ENCODE assay signal across 9 mouse cellular contexts in the genomic region with DNA sequence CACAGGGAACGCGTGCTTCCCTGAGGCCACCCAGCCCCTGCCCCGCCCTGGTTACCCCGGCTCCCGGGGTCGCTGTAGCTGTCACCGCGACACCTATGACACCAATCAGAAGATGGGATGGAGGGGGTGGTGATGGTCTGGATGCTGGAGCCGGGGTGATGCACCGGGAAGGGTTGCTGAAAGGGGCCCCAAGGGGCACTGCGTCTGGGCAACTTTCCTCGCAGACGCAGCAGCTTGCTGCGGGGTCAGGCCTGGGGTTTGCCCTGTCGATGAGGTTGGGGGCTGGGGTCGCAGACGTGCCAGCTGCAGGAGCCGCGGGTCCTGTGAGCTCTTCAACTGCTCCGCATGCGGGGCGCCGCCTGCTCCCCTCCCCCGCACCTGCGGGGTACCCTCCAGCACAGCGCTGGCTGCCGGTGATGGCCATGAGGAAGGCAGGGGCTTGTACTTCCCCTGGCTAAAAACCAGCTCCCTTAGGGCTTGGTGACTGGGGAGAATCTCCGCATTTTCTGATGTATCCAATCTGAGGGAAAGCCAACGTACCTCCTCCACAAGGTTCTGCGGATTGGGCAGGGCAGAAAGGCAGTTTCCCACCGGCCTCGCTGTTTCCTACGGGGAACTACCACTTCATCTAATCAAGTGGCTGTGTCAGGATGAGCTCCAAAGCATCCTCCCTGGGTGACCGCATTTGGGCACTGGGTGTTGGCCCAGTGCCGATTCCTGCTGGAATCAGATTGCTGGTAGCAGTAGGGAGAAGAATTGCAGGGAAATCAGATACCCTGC. TPM values are rescaled to one million over a fixed set of nuclear protein-coding genes. Genes with fewer than 3 reads are reported as not detected.
A peak's percentile ranks its signal among the peaks of the same experiment; 100 is the strongest.
DNase-seq lines count a peak whose midpoint lies in the region; ATAC-seq and TF ChIP-seq lines count a peak whose summit lies in the region.
"Had no signal": no experiment of that assay in that cellular context is flagged by ENCODE, and none has a peak within 500 bp of the region (broad histone marks: within the 10 kb centered on the region; RNA-seq: fewer than 3 reads in every experiment).

No protein-coding gene starts in this region.

- no peak for TF ChIP-seq CTCF in embryonic fibroblast, embryonic 13.5 days (IDR thresholded peaks at IDR 0.05; ENCODE audit: borderline replicate concordance, insufficient read depth, low read length)

- H3K4me1 ChIP-seq in heart, embryonic 12.5 days (replicated peaks) = peaks cover 8% of the 10 kb centered on the region; the same call in 1 of the 2 replicates
- no peaks in the 10 kb centered on the region for H3K4me1 ChIP-seq in embryonic fibroblast, embryonic 13.5 days (ENCODE audit: control insufficient read depth, insufficient read depth, low read length)
- peaks cover 14% of the 10 kb centered on the region for H3K4me1 ChIP-seq in kidney, embryonic 15.5 days
- H3K4me1 ChIP-seq in limb, embryonic 15.5 days = peaks cover 15% of the 10 kb centered on the region

- DNase-seq in heart, postnatal 10 days = no peak
- DNase-seq in adrenal gland, postnatal 10 days = peak; percentile 29
- peak; percentile 62 for DNase-seq in right cerebral cortex, postnatal 14 days
- no peak for DNase-seq in gastrocnemius, postnatal 36 days

- intact Hi-C loops in heart, postnatal 10 days (cut with DNase I) = no loop called here
- intact Hi-C loops in gastrocnemius, postnatal 36 days (cut with DNase I) = no loop called here

- H3K9ac ChIP-seq in heart, embryonic 12.5 days = peak overlapping the region; percentile 40
- peak overlapping the region; percentile 33 for H3K9ac ChIP-seq in kidney, embryonic 15.5 days
- H3K9ac ChIP-seq in limb, embryonic 15.5 days = peak overlapping the region; percentile 3; the same call in 1 of the 2 replicates

- no peaks in the 10 kb centered on the region for H3K36me3 ChIP-seq in heart, embryonic 12.5 days
- H3K36me3 ChIP-seq in kidney, embryonic 15.5 days = no peaks in the 10 kb centered on the region
- no peaks in the 10 kb centered on the region for H3K36me3 ChIP-seq in limb, embryonic 15.5 days
- H3K36me3 ChIP-seq: G1E had no signal

- no peak for TF ChIP-seq POLR2A in embryonic fibroblast, embryonic 13.5 days (IDR thresholded peaks at IDR 0.05; ENCODE audit: low read depth, low read length)

- ATAC-seq in heart, embryonic 12.5 days (ENCODE audit: insufficient number of reproducible peaks, low FRiP score) = peak; percentile 45; the same call in 1 of the 2 replicates
- ATAC-seq in kidney, embryonic 15.5 days (replicated peaks; ENCODE audit: low FRiP score) = peak; percentile 73
- ATAC-seq in limb, embryonic 15.5 days (ENCODE audit: insufficient number of reproducible peaks, low FRiP score, low TSS enrichment, low read depth) = 0 out of 2 replicates have a peak, but pooled peaks have one; percentile 35

- H3K4me3 ChIP-seq in heart, embryonic 12.5 days = peak overlapping the region; percentile 55
- H3K4me3 ChIP-seq in embryonic fibroblast, embryonic 13.5 days (ENCODE audit: insufficient read depth, low read length) = peak overlapping the region; percentile 60
- peak overlapping the region; percentile 49 for H3K4me3 ChIP-seq in kidney, embryonic 15.5 days (replicated peaks)
- H3K4me3 ChIP-seq in limb, embryonic 15.5 days = peak overlapping the region; percentile 49

- H3K4me2 ChIP-seq in heart, embryonic 12.5 days = peak overlapping the region; percentile 87
- peak overlapping the region; percentile 78 for H3K4me2 ChIP-seq in kidney, embryonic 15.5 days
- peak overlapping the region; percentile 97 for H3K4me2 ChIP-seq in limb, embryonic 15.5 days

- H3K9me3 ChIP-seq in heart, embryonic 12.5 days (replicated peaks) = no peaks in the 10 kb centered on the region
- no peaks in the 10 kb centered on the region for H3K9me3 ChIP-seq in kidney, embryonic 15.5 days (replicated peaks)
- no peaks in the 10 kb centered on the region for H3K9me3 ChIP-seq in limb, embryonic 15.5 days

- WGBS in heart, embryonic 12.5 days = under 1% methylated on average over 35 of the region's 35 CpGs
- under 1% methylated on average over 35 of the region's 35 CpGs for WGBS in kidney, embryonic 15.5 days
- WGBS in limb, embryonic 15.5 days = under 1% methylated on average over 35 of the region's 35 CpGs

- no peak overlapping the region for H3K27ac ChIP-seq in heart, embryonic 12.5 days (ENCODE audit: poor library complexity, severe bottlenecking)
- H3K27ac ChIP-seq in embryonic fibroblast, embryonic 13.5 days (ENCODE audit: insufficient read depth, low read length) = no peak overlapping the region
- H3K27ac ChIP-seq in kidney, embryonic 15.5 days = no peak overlapping the region
- no peak overlapping the region for H3K27ac ChIP-seq in limb, embryonic 15.5 days

- peaks cover 26% of the 10 kb centered on the region for H3K27me3 ChIP-seq in heart, embryonic 12.5 days (replicated peaks)
- peaks cover 18% of the 10 kb centered on the region for H3K27me3 ChIP-seq in kidney, embryonic 15.5 days
- H3K27me3 ChIP-seq in limb, embryonic 15.5 days = peaks cover 7% of the 10 kb centered on the region

RNA-seq across cellular contexts. Expression of gene Cntn1, which starts 0.6 kb away (rescaled TPM):
- polyA plus RNA-seq in heart, embryonic 12.5 days (2016; fragmentation: Nextera tagmentation; extraction: Ambion mirVana) = 0.46 and 0.65 TPM in 2 replicates
- total RNA-seq in heart, postnatal 10 days (2021) = under 1 TPM; 0.05 to 0.10 TPM
- total RNA-seq in adrenal gland, postnatal 10 days (2021) = 1 to 10 TPM; 4.4 to 7.2 TPM
- polyA plus RNA-seq in embryonic fibroblast, embryonic 13.5 days (2011; ENCODE audit: insufficient read length, low read depth, missing spikeins) = 0.12 and 0.40 TPM in 2 replicates
- 1.7 and 2.0 TPM in 2 replicates for polyA plus RNA-seq in kidney, embryonic 15.5 days (2015; fragmentation: Nextera tagmentation; extraction: Ambion mirVana)
- 1.9 and 3.0 TPM in 2 replicates for polyA plus RNA-seq in limb, embryonic 15.5 days (2015; fragmentation: Nextera tagmentation; extraction: Ambion mirVana)
- under 1 TPM; 0.26 to 0.32 TPM for total RNA-seq in gastrocnemius, postnatal 36 days (2021)
- polyA plus RNA-seq: G1E had no signal

Comparison
In these comparisons a context has a peak if more than half of its experiments do, and no peak if none do; other contexts are left out.
1. DNase-seq: peak in adrenal gland, postnatal 10 days (single experiment) and right cerebral cortex, postnatal 14 days (single experiment); none in heart, postnatal 10 days (0 of 2) and gastrocnemius, postnatal 36 days (0 of 2).
2. Peak in every context shown above with its lines, with median percentiles within 50 percentile points of each other: ATAC-seq, H3K4me2 ChIP-seq, H3K4me3 ChIP-seq and H3K9ac ChIP-seq.